Mouse (Mus musculus) olfactory bulb, adult 2 months (tissue): ENCODE data around the gene Dner. TPM values are rescaled to one million over a fixed set of nuclear protein-coding genes. Genes with fewer than 3 reads are reported as not detected.

Experiments used
- H3K27ac ChIP-seq: fragments of 200-500 bp; 2 replicates; pipeline ENCODE4 v1.5.1; 2012; ENCODE audit warnings: low read depth, low read length; ENCODE audit not compliant: insufficient read depth
- H3K4me1 ChIP-seq: fragments of 200-500 bp; 2 replicates; pipeline ENCODE4 v1.6.1; 2012; ENCODE audit warnings: low read length; ENCODE audit not compliant: control insufficient read depth, insufficient read depth
- H3K4me3 ChIP-seq: fragments of 200-500 bp; 2 replicates; pipeline ENCODE4 v1.5.1; 2012; ENCODE audit warnings: mild to moderate bottlenecking, low read depth, low read length, moderate library complexity; ENCODE audit not compliant: insufficient read depth
- CTCF ChIP-seq: fragments of 200-500 bp; IDR thresholded peaks from 2 replicates; pipeline ENCODE4 v1.5.1; 2012; ENCODE audit warnings: low read depth, mild to moderate bottlenecking, low read length, moderate library complexity; ENCODE audit not compliant: insufficient read depth
- POLR2A ChIP-seq: fragments of 200-500 bp; IDR thresholded peaks from 2 replicates; pipeline ENCODE4 v1.6.1; 2012; ENCODE audit warnings: mild to moderate bottlenecking, low read depth, low read length, moderate library complexity; ENCODE audit not compliant: insufficient read depth
- WGBS: fragments of 180-500 bp; shearing (Covaris S2); methylation state at CpG from one replicate; pipeline ENCODE4 v1.1.7; 2018; 5-methylcytosine and 5-hydroxymethylcytosine counted together
- polyA plus RNA-seq: library from polyadenylated mRNA; stranded (reverse); fragments of >200 nt; gene quantifications from 2 replicates; pipeline ENCODE4 v1.2.4, GENCODE M21; 2012; ENCODE audit warnings: low replicate concordance; ENCODE audit not compliant: missing spikeins, insufficient read depth, insufficient read length

The Dner gene
- polyA plus RNA-seq, 1 experiment = not detected

- Histone ChIP-seq H3K4me1 (peaks cover 4% of the 10 kb centered on the region), H3K4me3 (no peak overlapping the region), H3K27ac (no peak overlapping the region)
- TF ChIP-seq POLR2A (no peak), CTCF (no peak)
- WGBS = 74% methylated on average over 4 of the region's 4 CpGs
Measured at GRCm38 (mm10) chr1:84522256-84522962, 173.6 kb downstream of the Dner start.

DNA sequence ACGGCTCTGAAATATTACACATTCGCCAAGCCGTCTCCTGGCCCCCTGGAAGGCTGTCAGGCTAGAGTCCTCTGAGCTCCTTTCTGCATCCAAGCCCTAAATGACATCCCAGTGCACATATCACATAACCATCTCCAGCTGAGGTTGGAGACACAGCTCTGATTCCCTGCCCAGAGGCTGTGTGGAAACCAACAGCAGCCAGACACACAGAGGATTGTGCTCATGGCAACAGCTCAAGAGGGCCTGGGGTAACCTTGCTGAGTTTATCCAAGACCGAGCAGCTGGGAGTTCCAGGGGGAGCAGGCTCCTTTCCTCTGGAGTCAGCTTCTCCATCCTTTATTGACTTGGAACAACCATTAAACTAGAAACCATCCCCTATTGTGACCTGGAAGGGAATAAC, 177.7 kb downstream of the Dner start:
- TF ChIP-seq POLR2A (no peak), CTCF (no peak)
- Histone ChIP-seq H3K4me3 (no peak overlapping the region), H3K27ac (no peak overlapping the region), H3K4me1 (peaks cover 4% of the 10 kb centered on the region)
- 68% methylated on average over 4 of the region's 4 CpGs for WGBS

GRCm38 (mm10) chr1:84513201-84513600, 182.8 kb downstream of the Dner start:
- WGBS = 67% methylated on average over 3 of the region's 3 CpGs
- Histone ChIP-seq H3K4me3 (no peak overlapping the region), H3K27ac (no peak overlapping the region), H3K4me1 (peaks cover 3% of the 10 kb centered on the region; the same call in 1 of the 2 replicates)
- TF ChIP-seq POLR2A = no peak
- no peak for TF ChIP-seq CTCF

GRCm38 (mm10) chr1:84508510-84508909, 187.5 kb downstream of the Dner start:
- Histone ChIP-seq H3K27ac (no peak overlapping the region), H3K4me3 (no peak overlapping the region), H3K4me1 (peaks cover 7% of the 10 kb centered on the region)
- 63% methylated on average over 1 of the region's 1 CpGs for WGBS
- no peak for TF ChIP-seq CTCF
- TF ChIP-seq POLR2A = no peak

GRCm38 (mm10) chr1:84507568-84507967, 188.5 kb downstream of the Dner start:
- TF ChIP-seq CTCF (no peak), POLR2A (no peak)
- peaks cover 5% of the 10 kb centered on the region for H3K4me1 ChIP-seq
- H3K4me3 ChIP-seq = no peak overlapping the region
- H3K27ac ChIP-seq = no peak overlapping the region

DNA sequence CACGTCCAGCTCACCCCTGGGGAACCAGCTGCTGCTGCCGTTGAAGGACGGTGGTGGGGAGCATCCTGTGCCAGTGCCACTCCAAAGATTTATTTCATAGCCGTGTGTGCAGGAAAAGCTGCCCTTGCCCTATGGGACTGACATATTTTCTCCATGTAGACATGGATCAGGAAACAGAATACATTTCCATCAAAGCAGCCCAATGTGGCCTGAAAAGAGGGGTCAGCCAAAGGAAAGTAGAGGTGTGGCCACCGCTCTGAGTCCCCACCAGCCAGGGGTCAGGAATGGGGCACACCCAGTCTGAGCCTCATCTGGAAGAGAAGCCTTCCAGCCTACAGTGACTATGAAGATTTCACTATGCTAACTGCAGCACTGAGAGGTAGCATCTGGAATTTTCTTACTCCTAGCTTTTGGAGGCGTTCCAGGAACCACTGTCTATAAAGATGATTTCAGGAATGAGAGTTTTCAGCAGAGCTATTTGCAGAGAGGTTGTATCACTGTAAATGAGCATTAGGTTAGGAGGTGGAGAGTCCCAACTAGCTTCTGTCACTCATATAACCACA, 189.0 kb downstream of the Dner start:
- Histone ChIP-seq H3K4me3 (no peak overlapping the region), H3K27ac (no peak overlapping the region), H3K4me1 (peaks cover 5% of the 10 kb centered on the region)
- TF ChIP-seq POLR2A (no peak), CTCF (no peak)
- WGBS = 65% methylated on average over 6 of the region's 6 CpGs

- Histone ChIP-seq H3K27ac (no peak overlapping the region), H3K4me3 (no peak overlapping the region), H3K4me1 (no peaks in the 10 kb centered on the region)
- TF ChIP-seq POLR2A (no peak), CTCF (no peak)
- WGBS = 86% methylated on average over 3 of the region's 3 CpGs
Measured at GRCm38 (mm10) chr1:84500673-84501072, 195.3 kb downstream of the Dner start.

DNA sequence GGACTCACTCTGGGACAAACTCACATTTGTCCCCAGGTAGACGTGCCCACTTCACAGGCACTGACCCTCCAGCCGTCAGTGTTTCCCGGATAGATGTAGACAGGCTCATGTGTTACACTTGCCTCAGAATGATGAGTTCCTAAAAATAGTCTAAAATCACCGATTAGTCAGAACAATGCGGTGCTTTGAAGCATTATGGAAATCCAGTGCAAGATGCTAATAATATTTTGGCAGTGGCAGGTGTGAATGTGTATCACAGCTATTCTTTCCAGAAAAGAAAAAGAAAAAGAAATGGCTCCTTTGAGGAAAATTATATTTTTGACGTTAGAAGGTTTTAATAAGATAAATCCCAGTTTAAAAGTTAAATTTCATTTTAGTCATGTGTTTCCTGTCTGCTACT, 204.3 kb downstream of the Dner start:
- Histone ChIP-seq H3K4me1 (no peaks in the 10 kb centered on the region), H3K4me3 (no peak overlapping the region), H3K27ac (no peak overlapping the region)
- TF ChIP-seq POLR2A (no peak), CTCF (no peak)
- WGBS = 64% methylated on average over 6 of the region's 6 CpGs

- no peak for TF ChIP-seq POLR2A
- no peak for TF ChIP-seq CTCF
- WGBS = 98% methylated on average over 1 of the region's 1 CpGs
- no peak overlapping the region for H3K4me3 ChIP-seq
- no peak overlapping the region for H3K27ac ChIP-seq
- H3K4me1 ChIP-seq = peaks cover 3% of the 10 kb centered on the region; the same call in 1 of the 2 replicates
Measured at GRCm38 (mm10) chr1:84488546-84488945, 207.5 kb downstream of the Dner start.

DNA sequence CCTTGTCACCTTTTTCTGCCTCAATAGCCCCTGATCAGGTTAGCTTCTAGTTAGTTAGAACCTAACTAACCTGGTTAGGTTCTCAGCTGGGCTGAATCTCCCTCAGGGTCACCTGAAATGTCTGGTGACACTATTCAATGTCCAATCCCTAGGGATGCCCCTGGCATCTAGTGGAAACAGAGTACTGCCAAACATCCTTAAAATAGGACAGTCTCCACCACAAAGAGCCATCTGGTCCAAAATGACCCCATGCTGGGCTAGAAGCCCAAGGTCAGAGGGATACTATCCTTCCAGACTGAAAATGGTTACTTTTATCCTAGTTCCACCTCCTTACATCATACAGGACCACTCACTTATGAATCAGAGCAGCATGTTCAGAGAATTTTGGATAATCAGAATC, 211.0 kb downstream of the Dner start:
- Histone ChIP-seq H3K4me3 (no peak overlapping the region), H3K4me1 (peaks cover 3% of the 10 kb centered on the region; the same call in 1 of the 2 replicates), H3K27ac (no peak overlapping the region)
- TF ChIP-seq CTCF (no peak), POLR2A (no peak)
